Mouse (Mus musculus): Measurements from ENCODE around the gene Tmem165. TPM values are rescaled to one million over a fixed set of nuclear protein-coding genes. Genes with fewer than 3 reads are reported as not detected.

Gene Tmem165
- polyA plus RNA-seq, 2 experiments: 147 to 160 TPM

DNA sequence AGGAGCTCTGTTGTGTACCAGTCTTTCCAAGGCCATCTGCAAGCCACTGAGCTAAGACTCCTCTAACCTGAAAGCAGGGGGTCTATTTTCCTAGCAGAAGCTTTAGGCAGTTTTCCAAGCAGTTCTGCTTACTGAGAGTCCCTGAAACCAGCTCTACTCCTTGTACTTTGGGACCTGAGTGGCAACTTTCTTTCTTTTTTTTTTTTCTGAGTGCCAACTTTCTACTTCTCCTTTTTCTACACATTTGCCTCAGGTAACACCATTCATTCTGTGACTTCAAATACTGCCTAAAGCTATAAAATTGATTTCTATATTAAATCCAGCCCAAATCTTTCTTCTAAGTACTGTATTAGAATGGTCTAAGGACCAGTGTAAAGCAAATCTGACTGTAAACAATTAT lies 62.9 kb downstream of the Tmem165 start:
- no peak for TF ChIP-seq POLR2A (IDR thresholded peaks at IDR 0.05; ENCODE audit: borderline replicate concordance, extremely low read depth, insufficient read depth, insufficient read length)
- Histone ChIP-seq H3K27ac (replicated peaks; ENCODE audit: low read depth, low read length) (no peak overlapping the region), H3K9me3 (ENCODE audit: control insufficient read depth, low read length) (no peaks in the 10 kb centered on the region), H3K36me3 (ENCODE audit: control insufficient read depth, insufficient read depth, low read length) (peaks cover 18% of the 10 kb centered on the region), H3K4me1 (ENCODE audit: control insufficient read depth, insufficient read depth, low read length) (no peaks in the 10 kb centered on the region), H3K27me3 (ENCODE audit: control insufficient read depth, insufficient read depth, low read length) (no peaks in the 10 kb centered on the region), H3K9ac (ENCODE audit: low read depth, low read length, severe bottlenecking) (no peak overlapping the region), H3K4me3 (replicated peaks; ENCODE audit: low read length) (no peak overlapping the region), H3K4me2 (replicated peaks; ENCODE audit: low read depth, low read length, severe bottlenecking) (no peak overlapping the region)
- ATAC-seq (ENCODE audit: low FRiP score, low read depth) (no peak), DNase-seq (ENCODE audit: low spot score) (no peak)

DNA sequence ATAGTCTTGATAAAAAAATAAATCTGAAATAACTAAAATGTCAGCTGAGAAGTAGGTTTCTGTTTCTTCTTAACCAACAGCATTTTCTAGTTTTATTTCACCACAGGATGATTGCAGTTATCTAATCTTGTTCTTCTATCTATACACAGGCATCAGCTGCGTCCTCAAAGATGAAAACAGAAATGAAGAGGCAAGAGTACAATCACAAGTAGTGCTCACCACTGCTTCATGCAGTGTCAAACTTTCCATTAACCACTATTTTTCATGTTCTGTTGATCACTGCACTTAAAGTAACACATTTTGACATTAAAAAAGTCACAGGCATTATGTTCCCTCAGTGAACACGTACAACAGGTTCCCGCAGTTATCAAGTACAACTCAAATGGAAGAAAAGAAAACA lies 67.3 kb downstream of the Tmem165 start:
- no peaks in the 10 kb centered on the region for H3K9me3 ChIP-seq (ENCODE audit: control insufficient read depth, low read length)
- peaks cover 21% of the 10 kb centered on the region for H3K36me3 ChIP-seq (ENCODE audit: control insufficient read depth, insufficient read depth, low read length)
- no peak for ATAC-seq (ENCODE audit: low FRiP score, low read depth)
- no peak for TF ChIP-seq POLR2A (IDR thresholded peaks at IDR 0.05; ENCODE audit: borderline replicate concordance, extremely low read depth, insufficient read depth, insufficient read length)
- H3K9ac ChIP-seq (ENCODE audit: low read depth, low read length, severe bottlenecking): no peak overlapping the region
- no peak overlapping the region for H3K27ac ChIP-seq (replicated peaks; ENCODE audit: low read depth, low read length)
- no peaks in the 10 kb centered on the region for H3K27me3 ChIP-seq (ENCODE audit: control insufficient read depth, insufficient read depth, low read length)
- no peak for DNase-seq (ENCODE audit: low spot score)
- no peak overlapping the region for H3K4me3 ChIP-seq (replicated peaks; ENCODE audit: low read length)
- H3K4me2 ChIP-seq (replicated peaks; ENCODE audit: low read depth, low read length, severe bottlenecking): no peak overlapping the region
- 93% methylated on average over 3 of the region's 3 CpGs for WGBS
- H3K4me1 ChIP-seq (ENCODE audit: control insufficient read depth, insufficient read depth, low read length): no peaks in the 10 kb centered on the region

Other genes with a start within 250 kb of the Tmem165 start
- gene Kdr, start 205.4 kb upstream of the Tmem165 start, polyA plus RNA-seq (2012; rRNA removed): 18.4 and 21.1 TPM in 2 replicates
- gene Kdr, start 205.4 kb upstream of the Tmem165 start, polyA plus RNA-seq (2014; fragmentation: Nextera tagmentation; extraction: Ambion mirVana): 25.0 and 25.3 TPM in 2 replicates
- 32.0 and 33.6 TPM in 2 replicates for gene Srd5a3, start 43.6 kb upstream of the Tmem165 start, polyA plus RNA-seq (2012; rRNA removed)
- 30.7 and 31.6 TPM in 2 replicates for gene Srd5a3, start 43.6 kb upstream of the Tmem165 start, polyA plus RNA-seq (2014; fragmentation: Nextera tagmentation; extraction: Ambion mirVana)
- 11.7 and 13.3 TPM in 2 replicates for gene Clock, start 120.9 kb downstream of the Tmem165 start, polyA plus RNA-seq (2012; rRNA removed)
- 15.9 and 18.5 TPM in 2 replicates for gene Clock, start 120.9 kb downstream of the Tmem165 start, polyA plus RNA-seq (2014; fragmentation: Nextera tagmentation; extraction: Ambion mirVana)
- not detected in 2 replicates for gene Pdcl2, start 147.3 kb downstream of the Tmem165 start, polyA plus RNA-seq (2012; rRNA removed)
- gene Pdcl2, start 147.3 kb downstream of the Tmem165 start, polyA plus RNA-seq (2014; fragmentation: Nextera tagmentation; extraction: Ambion mirVana): not detected in 2 replicates
- gene Nmu, start 179.9 kb downstream of the Tmem165 start, polyA plus RNA-seq (2012; rRNA removed): 1.6 and 1.7 TPM in 2 replicates
- 1.9 and 2.0 TPM in 2 replicates for gene Nmu, start 179.9 kb downstream of the Tmem165 start, polyA plus RNA-seq (2014; fragmentation: Nextera tagmentation; extraction: Ambion mirVana)

Measured in limb, embryonic 14.5 days (tissue).